Mouse (Mus musculus) liver, embryonic 14 days (tissue): ENCODE data around the gene Eps8l2. TPM values are rescaled to one million over a fixed set of nuclear protein-coding genes. Genes with fewer than 3 reads are reported as not detected.

Source experiments
- polyA plus RNA-seq: library from polyadenylated mRNA; depleted of rRNA; stranded (reverse); fragments of >200 nt; gene quantifications from 2 replicates; pipeline ENCODE4 v1.2.3, GENCODE M21; 2012; rRNA removed

Eps8l2 gene
- 7.1 and 8.9 TPM in 2 replicates for polyA plus RNA-seq

GRCm38 (mm10) chr7:141338576-141339131, at the start of gene Eps8l2:
Gene Eps8l2, plus strand, starts transcription at chr7:141338880.

GRCm38 (mm10) chr7:141291921-141292582, 46.6 kb upstream of the Eps8l2 start, which contains the start of gene Drd4:
Gene Drd4, plus strand, starts transcription at chr7:141292006.

GRCm38 (mm10) chr7:141327469-141328372, 11.0 kb upstream of the Eps8l2 start, which contains the start of the genes Deaf1 and Tmem80:
Gene Deaf1, minus strand, starts transcription at chr7:141327690.
Gene Tmem80, plus strand, starts transcription at chr7:141327739.

GRCm38 (mm10) chr7:141391625-141392551, 53.2 kb downstream of the Eps8l2 start, which contains the start of gene Taldo1:
Gene Taldo1, plus strand, starts transcription at chr7:141392199.

Other genes with a start within 250 kb of the Eps8l2 start
- gene Sigirr, start 238.3 kb upstream of the Eps8l2 start, polyA plus RNA-seq: 9.1 and 10.7 TPM in 2 replicates
- gene Ano9, start 221.1 kb upstream of the Eps8l2 start, polyA plus RNA-seq: 0.36 TPM in 2 replicates
- 62.0 and 81.0 TPM in 2 replicates for gene Ptdss2, start 216.5 kb upstream of the Eps8l2 start, polyA plus RNA-seq
- gene Rnh1, start 166.0 kb upstream of the Eps8l2 start, polyA plus RNA-seq: 23.5 and 28.6 TPM in 2 replicates
- 67.7 and 68.0 TPM in 2 replicates for gene Hras, start 144.9 kb upstream of the Eps8l2 start, polyA plus RNA-seq
- 13.2 and 14.8 TPM in 2 replicates for gene Lrrc56, start 144.7 kb upstream of the Eps8l2 start, polyA plus RNA-seq
- gene Lmntd2, start 124.8 kb upstream of the Eps8l2 start, polyA plus RNA-seq: 1.6 and 2.0 TPM in 2 replicates
- 22.1 and 22.8 TPM in 2 replicates for gene Rassf7, start 123.0 kb upstream of the Eps8l2 start, polyA plus RNA-seq
- 10.8 and 16.2 TPM in 2 replicates for gene Phrf1, start 110.1 kb upstream of the Eps8l2 start, polyA plus RNA-seq
- 8.3 and 11.9 TPM in 2 replicates for gene Irf7, start 72.4 kb upstream of the Eps8l2 start, polyA plus RNA-seq
- 0.07 and 0.09 TPM in 2 replicates for gene Cdhr5, start 62.1 kb upstream of the Eps8l2 start, polyA plus RNA-seq
- 0.23 and 0.67 TPM in 2 replicates for gene Sct, start 59.7 kb upstream of the Eps8l2 start, polyA plus RNA-seq
- 0.01 TPM in 1 of 2 replicates, not detected in the other for gene Drd4, start 46.9 kb upstream of the Eps8l2 start, polyA plus RNA-seq
- 7.0 and 8.4 TPM in 2 replicates for gene Deaf1, start 11.2 kb upstream of the Eps8l2 start, polyA plus RNA-seq
- gene Tmem80, start 11.1 kb upstream of the Eps8l2 start, polyA plus RNA-seq: 11.7 and 13.9 TPM in 2 replicates
- 238 and 279 TPM in 2 replicates for gene Taldo1, start 53.3 kb downstream of the Eps8l2 start, polyA plus RNA-seq
- gene Gatd1, start 75.3 kb downstream of the Eps8l2 start, polyA plus RNA-seq: 12.6 and 15.1 TPM in 2 replicates
- gene Cend1, start 90.6 kb downstream of the Eps8l2 start, polyA plus RNA-seq: 0.01 and 0.03 TPM in 2 replicates
- 14.6 and 20.2 TPM in 2 replicates for gene Slc25a22, start 99.0 kb downstream of the Eps8l2 start, polyA plus RNA-seq
- 13.8 and 16.0 TPM in 2 replicates for gene Pidd1, start 105.1 kb downstream of the Eps8l2 start, polyA plus RNA-seq
- 725 and 791 TPM in 2 replicates for gene Rplp2, start 108.5 kb downstream of the Eps8l2 start, polyA plus RNA-seq
- 5.2 and 7.0 TPM in 2 replicates for gene Pnpla2, start 116.3 kb downstream of the Eps8l2 start, polyA plus RNA-seq
- gene Cracr2b, start 122.2 kb downstream of the Eps8l2 start, polyA plus RNA-seq: 1.7 and 2.2 TPM in 2 replicates
- 17.5 and 19.0 TPM in 2 replicates for gene Cd151, start 128.5 kb downstream of the Eps8l2 start, polyA plus RNA-seq
- gene Polr2l, start 136.3 kb downstream of the Eps8l2 start, polyA plus RNA-seq: 23.0 and 24.7 TPM in 2 replicates
- gene Tspan4, start 136.4 kb downstream of the Eps8l2 start, polyA plus RNA-seq: 27.0 and 34.3 TPM in 2 replicates
- gene Chid1, start 201.0 kb downstream of the Eps8l2 start, polyA plus RNA-seq: 11.4 and 12.6 TPM in 2 replicates
- 20.4 and 23.0 TPM in 2 replicates for gene Ap2a2, start 223.3 kb downstream of the Eps8l2 start, polyA plus RNA-seq